Mouse (Mus musculus) urinary bladder, postnatal 10 days (tissue): ENCODE data around the gene Prr19.

Experiments
- DNase-seq: peaks from one replicate; pipeline ENCODE4 v3.0.0; 2022; ENCODE audit warnings: low spot score

Gene Prr19

GRCm38 (mm10) chr7:25293191-25293739 is 7.9 kb upstream of the Prr19 start:
- no peak for DNase-seq

GRCm38 (mm10) chr7:25294495-25294894 is 6.7 kb upstream of the Prr19 start:
- no peak for DNase-seq

- no peak for DNase-seq
These were observed 6.1 kb upstream of the Prr19 start for GRCm38 (mm10) chr7:25294960-25295722.

- no peak for DNase-seq
These were observed 4.2 kb upstream of the Prr19 start for GRCm38 (mm10) chr7:25296945-25297453.

GRCm38 (mm10) chr7:25297454-25298325 is 3.5 kb upstream of the Prr19 start, which contains the start of gene Pafah1b3:
Gene Pafah1b3, minus strand, starts transcription at chr7:25297986.
- no peak for DNase-seq

GRCm38 (mm10) chr7:25303003-25303684 is 1.9 kb downstream of the Prr19 start:
- DNase-seq = no peak

GRCm38 (mm10) chr7:25303685-25304006 is 2.4 kb downstream of the Prr19 start:
- DNase-seq = no peak

GRCm38 (mm10) chr7:25305481-25305880 is 4.3 kb downstream of the Prr19 start:
- no peak for DNase-seq

- DNase-seq = no peak
These were observed 4.9 kb downstream of the Prr19 start, which contains the start of gene Tmem145 for GRCm38 (mm10) chr7:25305956-25306613. Gene Tmem145, plus strand, starts transcription at chr7:25306106.

GRCm38 (mm10) chr7:25306614-25306996 is 5.4 kb downstream of the Prr19 start:
- no peak for DNase-seq

GRCm38 (mm10) chr7:25308702-25309318 is 7.6 kb downstream of the Prr19 start:
- no peak for DNase-seq

- DNase-seq = no peak
These were observed 8.2 kb downstream of the Prr19 start for GRCm38 (mm10) chr7:25309425-25309824.

GRCm38 (mm10) chr7:25311193-25311592 is 10.0 kb downstream of the Prr19 start:
- no peak for DNase-seq

GRCm38 (mm10) chr7:25313325-25313724 is 12.1 kb downstream of the Prr19 start:
- DNase-seq = no peak

GRCm38 (mm10) chr7:25314606-25315305 is 13.5 kb downstream of the Prr19 start:
- DNase-seq = no peak

GRCm38 (mm10) chr7:25315306-25316041 is 14.3 kb downstream of the Prr19 start:
- DNase-seq = no peak

GRCm38 (mm10) chr7:25316532-25317445 is 15.6 kb downstream of the Prr19 start, which contains the start of gene Megf8:
Gene Megf8, plus strand, starts transcription at chr7:25317164.
- DNase-seq = peak; percentile 78

- DNase-seq = no peak
These were observed 16.3 kb downstream of the Prr19 start for GRCm38 (mm10) chr7:25317446-25317999.
